Mouse (Mus musculus) limb, embryonic 14.5 days (tissue): ENCODE measurements around the gene Mtmr6. TPM values are rescaled to one million over a fixed set of nuclear protein-coding genes. Genes with fewer than 3 reads are reported as not detected.

Source experiments
- ATAC-seq: fragments of 200-750 bp; cut with Nextera tagmentation; 2 replicates; pipeline ENCODE4 v1.8.0; 2017; ENCODE audit warnings: low read depth, moderate number of reproducible peaks, moderate TSS enrichment; ENCODE audit not compliant: low FRiP score
- DNase-seq: peaks from one replicate; pipeline ENCODE4 v3.0.0-alpha.2; 2015; ENCODE audit warnings: low spot score
- H3K27ac ChIP-seq: fragments of 300-500 bp; sonication (generic); replicated peaks from 2 replicates; pipeline ENCODE4 v1.5.1; 2014; ENCODE audit warnings: low read depth, mild to moderate bottlenecking, low read length, moderate library complexity, mixed read lengths
- H3K27me3 ChIP-seq: fragments of 300-500 bp; sonication (generic); 2 replicates; pipeline ENCODE4 v1.6.1; 2014; ENCODE audit warnings: low read length, mixed read lengths; ENCODE audit not compliant: control insufficient read depth, insufficient read depth
- H3K36me3 ChIP-seq: fragments of 300-500 bp; sonication (generic); 2 replicates; pipeline ENCODE4 v1.6.1; 2014; ENCODE audit warnings: mild to moderate bottlenecking, low read length, moderate library complexity, mixed read lengths; ENCODE audit not compliant: control insufficient read depth, insufficient read depth
- H3K4me1 ChIP-seq: fragments of 300-500 bp; sonication (generic); 2 replicates; pipeline ENCODE4 v1.6.1; 2014; ENCODE audit warnings: antibody characterized with exemption, low read length, mixed read lengths; ENCODE audit not compliant: control insufficient read depth, insufficient read depth
- H3K4me2 ChIP-seq: fragments of 300-500 bp; sonication (generic); replicated peaks from 2 replicates; pipeline ENCODE4 v1.6.1; 2014; ENCODE audit warnings: low read depth, mild to moderate bottlenecking, low read length, moderate library complexity; ENCODE audit not compliant: severe bottlenecking
- H3K4me3 ChIP-seq: fragments of 300-500 bp; sonication (generic); replicated peaks from 2 replicates; pipeline ENCODE4 v1.5.1; 2014; ENCODE audit warnings: low read length
- H3K9ac ChIP-seq: fragments of 300-500 bp; sonication (generic); 2 replicates; pipeline ENCODE4 v1.6.1; 2014; ENCODE audit warnings: mild to moderate bottlenecking, low read depth, low read length, moderate library complexity; ENCODE audit not compliant: severe bottlenecking
- H3K9me3 ChIP-seq: fragments of 300-500 bp; sonication (generic); 2 replicates; pipeline ENCODE4 v1.6.1; 2016; ENCODE audit warnings: low read length; ENCODE audit not compliant: control insufficient read depth
- POLR2A ChIP-seq: fragments of 200-500 bp; IDR thresholded peaks from 2 replicates; pipeline ENCODE4 v1.8.0; 2012; ENCODE audit warnings: inconsistent platforms, mild to moderate bottlenecking, moderate library complexity, borderline replicate concordance; ENCODE audit not compliant: insufficient read depth, insufficient read length; ENCODE audit errors: extremely low read depth
- WGBS: fragments of 180-500 bp; shearing (Covaris S2); extraction: QIAGEN DNeasy Blood & Tissue Kit; methylation state at CpG from one replicate; pipeline ENCODE4 v1.1.7; 2014; 5-methylcytosine and 5-hydroxymethylcytosine counted together
- polyA plus RNA-seq, 2 experiments: library from polyadenylated mRNA; depleted of rRNA in 1 of 2; stranded (reverse) in 1 of 2; unstranded in 1 of 2; fragments of >200 nt; fragmentation: Nextera tagmentation in 1 of 2; extraction: Ambion mirVana in 1 of 2; gene quantifications; 2 replicates each; pipeline versions ENCODE4 v1.2.1 to v1.2.3; 2012 to 2014

Mtmr6 gene
- polyA plus RNA-seq, 2 experiments, result 27.4 to 41.4 TPM

DNA sequence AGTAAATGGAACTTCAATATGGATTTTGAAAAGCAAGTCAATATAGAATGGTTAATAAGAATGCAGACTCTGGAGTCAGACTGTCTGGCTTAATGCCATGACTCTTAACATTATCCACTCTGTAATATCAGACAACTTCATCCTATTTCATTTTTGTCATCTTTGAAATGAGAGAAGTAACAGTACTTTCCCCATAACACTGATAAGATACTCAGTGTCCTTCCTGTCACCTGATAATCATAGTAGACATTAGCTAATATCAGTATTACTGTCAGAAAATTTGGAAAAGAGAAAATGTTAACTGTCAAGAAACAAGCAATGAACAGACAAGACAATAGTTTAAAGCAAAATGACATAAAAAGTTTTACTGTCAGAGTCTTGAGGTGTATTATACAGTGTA lies 10.3 kb upstream of the Mtmr6 start:
- Histone ChIP-seq H3K36me3 (no peaks in the 10 kb centered on the region), H3K27ac (no peak overlapping the region), H3K9ac (no peak overlapping the region), H3K4me2 (no peak overlapping the region), H3K27me3 (no peaks in the 10 kb centered on the region), H3K4me3 (no peak overlapping the region), H3K9me3 (no peaks in the 10 kb centered on the region), H3K4me1 (peaks cover 14% of the 10 kb centered on the region; the same call in 1 of the 2 replicates)
- DNase-seq, result no peak
- no peak for TF ChIP-seq POLR2A
- no peak for ATAC-seq

DNA sequence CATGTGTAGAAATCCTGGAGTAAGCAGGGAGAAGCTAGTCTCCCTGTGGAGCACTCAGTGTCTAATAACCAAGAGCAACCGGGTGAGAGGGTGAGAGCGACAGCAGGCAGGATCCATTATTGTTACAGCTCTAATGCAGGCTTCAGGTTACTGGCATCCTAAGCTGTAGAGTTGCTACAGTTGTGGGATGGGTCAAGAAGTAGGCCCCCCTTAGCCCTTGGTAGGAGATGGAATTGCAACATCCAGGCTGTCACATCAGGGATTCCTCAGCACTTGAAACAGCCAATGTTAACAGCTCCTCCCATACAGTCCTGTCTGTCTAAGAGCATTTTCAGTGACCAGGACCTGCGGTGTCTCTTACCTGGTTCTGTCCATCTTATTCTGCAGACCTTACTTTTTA lies 8.7 kb upstream of the Mtmr6 start:
- ATAC-seq, result no peak
- no peaks in the 10 kb centered on the region for H3K27me3 ChIP-seq
- DNase-seq, result no peak
- H3K36me3 ChIP-seq, result no peaks in the 10 kb centered on the region
- TF ChIP-seq POLR2A, result no peak
- no peak overlapping the region for H3K9ac ChIP-seq
- 0 out of 2 replicates have a peak, but pooled peaks cover 6% of the 10 kb centered on the region for H3K4me1 ChIP-seq
- WGBS, result 21% methylated on average over 3 of the region's 3 CpGs
- no peak overlapping the region for H3K4me3 ChIP-seq
- H3K27ac ChIP-seq, result no peak overlapping the region
- H3K4me2 ChIP-seq, result no peak overlapping the region
- H3K9me3 ChIP-seq, result no peaks in the 10 kb centered on the region

DNA sequence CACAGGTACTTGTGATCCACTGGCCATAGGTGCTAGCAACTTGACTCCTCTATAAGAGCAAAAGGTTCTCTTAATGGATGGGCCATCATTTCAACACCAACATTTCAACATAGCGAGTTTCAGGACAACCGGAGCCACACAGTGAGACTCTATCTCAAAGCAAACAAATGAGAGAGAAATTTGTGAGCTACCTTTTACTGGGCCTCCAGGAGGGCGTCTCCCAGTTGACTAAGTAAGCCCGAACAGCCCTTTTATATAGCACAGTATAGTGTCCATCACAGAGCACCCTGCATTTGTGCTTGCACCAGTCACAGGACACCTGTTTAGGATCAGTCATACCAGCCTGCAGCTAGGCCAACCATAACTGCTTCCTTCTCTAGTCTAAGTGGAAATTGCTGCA lies 7.9 kb upstream of the Mtmr6 start:
- no peaks in the 10 kb centered on the region for H3K36me3 ChIP-seq
- no peak for TF ChIP-seq POLR2A
- H3K27ac ChIP-seq, result no peak overlapping the region
- no peaks in the 10 kb centered on the region for H3K27me3 ChIP-seq
- ATAC-seq, result no peak
- no peak overlapping the region for H3K4me3 ChIP-seq
- no peak overlapping the region for H3K4me2 ChIP-seq
- no peak overlapping the region for H3K9ac ChIP-seq
- no peak for DNase-seq
- H3K9me3 ChIP-seq, result no peaks in the 10 kb centered on the region
- 75% methylated on average over 4 of the region's 4 CpGs for WGBS
- H3K4me1 ChIP-seq, result 0 out of 2 replicates have a peak, but pooled peaks cover 6% of the 10 kb centered on the region

- no peaks in the 10 kb centered on the region for H3K36me3 ChIP-seq
- H3K4me1 ChIP-seq, result 0 out of 2 replicates have a peak, but pooled peaks cover 3% of the 10 kb centered on the region
- WGBS, result 100% methylated on average over 1 of the region's 1 CpGs
- DNase-seq (no peak), ATAC-seq (no peak)
- no peaks in the 10 kb centered on the region for H3K9me3 ChIP-seq
- TF ChIP-seq POLR2A, result no peak
- H3K27ac ChIP-seq, result no peak overlapping the region
- H3K9ac ChIP-seq, result no peak overlapping the region
- no peak overlapping the region for H3K4me2 ChIP-seq
- H3K4me3 ChIP-seq, result no peak overlapping the region
- H3K27me3 ChIP-seq, result no peaks in the 10 kb centered on the region
These were observed 7.2 kb upstream of the Mtmr6 start for GRCm38 (mm10) chr14:60257851-60258250.

- TF ChIP-seq POLR2A, result no peak
- H3K9me3 ChIP-seq, result no peaks in the 10 kb centered on the region
- whole genome bisulfite sequencing, result 66% methylated on average over 7 of the region's 7 CpGs
These were observed 2.7 kb upstream of the Mtmr6 start for GRCm38 (mm10) chr14:60262316-60262715.

DNA sequence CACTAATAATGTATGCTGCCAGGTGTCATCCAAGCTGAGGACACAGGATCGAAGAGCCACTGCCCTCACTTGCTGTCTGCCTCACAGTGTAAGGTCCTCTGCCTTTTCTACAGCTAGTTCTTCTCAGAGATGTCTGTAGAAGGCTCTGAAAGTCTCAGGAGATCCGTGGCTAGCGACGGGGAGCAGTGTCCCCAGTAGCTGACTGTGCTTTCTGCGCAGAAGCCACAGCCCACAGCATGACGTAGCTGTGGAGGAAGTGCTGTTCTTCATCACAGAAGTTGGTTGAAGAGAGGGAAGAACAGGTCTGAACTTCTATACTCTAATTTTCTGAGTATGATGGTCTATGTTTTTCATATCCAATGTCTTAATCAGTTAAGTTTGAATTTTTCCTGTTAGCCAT lies 4.3 kb downstream of the Mtmr6 start:
- H3K36me3 ChIP-seq, result no peaks in the 10 kb centered on the region
- DNase-seq (no peak), ATAC-seq (no peak)
- H3K27me3 ChIP-seq, result no peaks in the 10 kb centered on the region
- no peaks in the 10 kb centered on the region for H3K9me3 ChIP-seq
- H3K4me2 ChIP-seq, result no peak overlapping the region
- TF ChIP-seq POLR2A, result no peak
- H3K27ac ChIP-seq, result no peak overlapping the region
- no peak overlapping the region for H3K4me3 ChIP-seq
- H3K9ac ChIP-seq, result no peak overlapping the region
- 0 out of 2 replicates have a peak, but pooled peaks cover 3% of the 10 kb centered on the region for H3K4me1 ChIP-seq
- WGBS, result 84% methylated on average over 6 of the region's 6 CpGs

More at GRCm38 (mm10) chr14:60262316-60262715, 2.7 kb upstream of the Mtmr6 start:
- no peak overlapping the region for H3K9ac ChIP-seq
- H3K36me3 ChIP-seq, result no peaks in the 10 kb centered on the region
- H3K27ac ChIP-seq, result no peak overlapping the region
- no peaks in the 10 kb centered on the region for H3K27me3 ChIP-seq
- H3K4me1 ChIP-seq, result 0 out of 2 replicates have a peak, but pooled peaks cover 3% of the 10 kb centered on the region
- ATAC-seq (no peak), DNase-seq (no peak)
- no peak overlapping the region for H3K4me3 ChIP-seq
- H3K4me2 ChIP-seq, result no peak overlapping the region
